Mouse (Mus musculus) heart, adult 2 months (tissue): ENCODE measurements around the gene Cxcl13.

ENCODE experiments used
- CTCF ChIP-seq: fragments of 200-600 bp; IDR thresholded peaks from 2 replicates; pipeline ENCODE4 v1.8.1; 2022; ENCODE audit warnings: antibody characterized with exemption, mild to moderate bottlenecking, moderate library complexity
- POLR2A ChIP-seq: fragments of 200-500 bp; IDR thresholded peaks from 2 replicates; pipeline ENCODE4 v1.6.1; 2011; ENCODE audit warnings: mild to moderate bottlenecking, low read depth, low read length, control low read depth; ENCODE audit not compliant: insufficient read depth

- TF ChIP-seq CTCF (peak; percentile 16; the same call in 1 of the 2 replicates), POLR2A (no peak)
These were observed 18.6 kb upstream of the Cxcl13 start for GRCm38 (mm10) chr5:95938044-95938625.
